Mouse (Mus musculus): ENCODE results near the gene Nphs1. TPM values are rescaled to one million over a fixed set of nuclear protein-coding genes. Genes with fewer than 3 reads are reported as not detected.

Gene Nphs1
- polyA plus RNA-seq, 1 experiment from 2014 or later = 0.10 TPM

DNA sequence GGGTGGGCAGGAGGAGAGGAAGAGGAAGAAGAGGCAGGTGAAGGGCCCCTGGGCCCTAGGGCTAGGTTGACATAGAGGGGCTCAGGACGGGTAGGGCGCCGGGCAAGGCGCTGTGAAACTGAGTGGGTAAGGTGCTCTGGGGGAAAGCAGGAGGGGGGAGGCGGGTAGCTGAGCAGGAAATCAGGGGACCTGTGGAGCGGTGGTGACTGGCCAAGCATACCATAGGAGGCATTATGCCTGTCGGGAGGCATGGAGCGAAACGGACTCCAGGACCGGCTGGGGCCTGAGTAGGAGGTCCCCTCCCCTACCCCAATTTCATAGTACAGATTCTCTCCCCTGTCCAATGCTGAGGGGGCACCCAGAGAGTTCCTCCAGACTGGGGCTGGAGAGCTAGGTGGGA is 64.8 kb downstream of the Nphs1 start:
- no peaks in the 10 kb centered on the region for H3K27me3 ChIP-seq (replicated peaks; ENCODE audit: control insufficient read depth, insufficient read depth, low read length)
- no peak for ATAC-seq
- H3K4me1 ChIP-seq (ENCODE audit: control insufficient read depth, insufficient read depth, low read length) = no peaks in the 10 kb centered on the region
- H3K4me2 ChIP-seq (ENCODE audit: low read length) = no peak overlapping the region
- WGBS = 87% methylated on average over 10 of the region's 10 CpGs
- peaks cover 59% of the 10 kb centered on the region for H3K36me3 ChIP-seq (ENCODE audit: control insufficient read depth, insufficient read depth, low read length)
- no peak overlapping the region for H3K9ac ChIP-seq (ENCODE audit: low read length)
- no peak overlapping the region for H3K4me3 ChIP-seq (ENCODE audit: low read depth, low read length)
- DNase-seq (ENCODE audit: low spot score) = no peak
- H3K27ac ChIP-seq (ENCODE audit: low read depth, low read length) = no peak overlapping the region
- no peaks in the 10 kb centered on the region for H3K9me3 ChIP-seq (replicated peaks; ENCODE audit: control insufficient read depth, low read length)

DNA sequence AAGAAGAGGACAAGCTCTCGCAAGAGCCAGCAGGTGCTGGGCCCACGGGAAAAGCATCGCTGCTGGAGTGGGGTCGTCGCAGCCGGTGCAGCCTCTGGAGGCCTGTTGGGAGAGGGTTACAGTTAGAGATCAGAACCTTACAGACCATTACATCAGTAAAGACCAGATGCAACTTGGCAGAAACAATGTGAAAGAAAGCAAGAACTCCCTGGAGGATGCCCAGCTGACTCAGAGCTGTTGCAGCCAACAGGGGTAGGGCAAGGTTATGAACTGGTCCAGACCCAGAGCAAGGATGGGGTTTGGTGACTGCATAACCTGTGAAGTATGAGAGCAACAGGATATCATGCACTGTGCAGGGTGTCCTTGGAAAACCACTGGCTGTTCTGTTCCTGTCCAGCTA is 66.4 kb downstream of the Nphs1 start:
- 82% methylated on average over 6 of the region's 6 CpGs for WGBS
- H3K36me3 ChIP-seq (ENCODE audit: control insufficient read depth, insufficient read depth, low read length) = peaks cover 76% of the 10 kb centered on the region
- no peaks in the 10 kb centered on the region for H3K27me3 ChIP-seq (replicated peaks; ENCODE audit: control insufficient read depth, insufficient read depth, low read length)
- H3K9ac ChIP-seq (ENCODE audit: low read length) = no peak overlapping the region
- ATAC-seq (no peak), DNase-seq (ENCODE audit: low spot score) (no peak)
- no peaks in the 10 kb centered on the region for H3K4me1 ChIP-seq (ENCODE audit: control insufficient read depth, insufficient read depth, low read length)
- no peak overlapping the region for H3K4me3 ChIP-seq (ENCODE audit: low read depth, low read length)
- no peak overlapping the region for H3K4me2 ChIP-seq (ENCODE audit: low read length)
- no peaks in the 10 kb centered on the region for H3K9me3 ChIP-seq (replicated peaks; ENCODE audit: control insufficient read depth, low read length)
- no peak overlapping the region for H3K27ac ChIP-seq (ENCODE audit: low read depth, low read length)

DNA sequence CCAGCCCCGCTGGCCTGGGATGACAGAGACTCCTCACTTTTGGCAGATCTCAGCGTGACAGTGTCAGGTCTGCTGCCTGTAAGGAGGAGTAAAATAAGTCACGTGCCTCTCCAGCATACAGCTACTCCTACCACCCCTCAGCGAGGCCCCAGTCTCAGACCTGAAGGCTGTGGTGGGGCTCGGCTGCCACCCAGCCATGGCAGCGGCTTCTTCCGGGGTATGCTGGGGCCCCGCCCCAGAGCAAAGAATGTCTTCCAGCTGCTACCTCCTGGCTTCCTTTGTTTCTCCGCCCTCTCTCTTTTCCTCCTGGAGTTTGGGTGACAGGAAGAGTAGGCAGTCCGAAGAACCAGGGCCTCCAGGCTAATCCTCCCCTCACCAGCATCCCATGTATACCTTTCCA is 67.8 kb downstream of the Nphs1 start:
- DNase-seq (ENCODE audit: low spot score) (no peak), ATAC-seq (no peak)
- Histone ChIP-seq H3K4me1 (ENCODE audit: control insufficient read depth, insufficient read depth, low read length) (no peaks in the 10 kb centered on the region), H3K9me3 (replicated peaks; ENCODE audit: control insufficient read depth, low read length) (no peaks in the 10 kb centered on the region), H3K9ac (ENCODE audit: low read length) (no peak overlapping the region), H3K27me3 (replicated peaks; ENCODE audit: control insufficient read depth, insufficient read depth, low read length) (no peaks in the 10 kb centered on the region), H3K4me3 (ENCODE audit: low read depth, low read length) (no peak overlapping the region), H3K4me2 (ENCODE audit: low read length) (no peak overlapping the region), H3K36me3 (ENCODE audit: control insufficient read depth, insufficient read depth, low read length) (peaks cover 90% of the 10 kb centered on the region), H3K27ac (ENCODE audit: low read depth, low read length) (0 out of 2 replicates have a peak overlapping the region, but pooled peaks have one; percentile 0)
- 34% methylated on average over 10 of the region's 10 CpGs for WGBS

DNA sequence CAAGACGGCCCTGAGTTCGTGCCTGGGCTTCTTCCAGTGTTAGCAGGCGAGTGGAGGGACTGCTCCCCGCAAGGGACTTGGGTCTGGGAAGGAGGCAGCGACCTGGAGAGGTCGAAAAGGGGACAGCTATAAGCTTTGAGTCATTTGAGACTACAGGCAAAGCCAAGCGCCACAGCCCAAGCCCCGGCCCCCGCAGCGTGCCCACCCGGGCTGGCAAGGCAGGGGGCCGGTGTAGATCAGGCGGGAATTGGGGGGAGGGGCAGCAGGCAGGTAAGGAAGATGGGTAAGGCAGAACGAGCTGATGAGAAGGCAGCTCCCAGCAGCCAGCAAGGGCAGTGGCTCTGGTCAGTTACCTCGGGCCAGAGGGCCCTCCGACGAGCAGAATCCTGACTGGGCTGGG is 68.3 kb downstream of the Nphs1 start:
- peaks cover 95% of the 10 kb centered on the region for H3K36me3 ChIP-seq (ENCODE audit: control insufficient read depth, insufficient read depth, low read length)
- ATAC-seq (no peak), DNase-seq (ENCODE audit: low spot score) (no peak)
- no peak overlapping the region for H3K4me2 ChIP-seq (ENCODE audit: low read length)
- no peak overlapping the region for H3K27ac ChIP-seq (ENCODE audit: low read depth, low read length)
- no peaks in the 10 kb centered on the region for H3K27me3 ChIP-seq (replicated peaks; ENCODE audit: control insufficient read depth, insufficient read depth, low read length)
- WGBS = 21% methylated on average over 17 of the region's 17 CpGs
- no peaks in the 10 kb centered on the region for H3K4me1 ChIP-seq (ENCODE audit: control insufficient read depth, insufficient read depth, low read length)
- H3K4me3 ChIP-seq (ENCODE audit: low read depth, low read length) = no peak overlapping the region
- no peak overlapping the region for H3K9ac ChIP-seq (ENCODE audit: low read length)
- H3K9me3 ChIP-seq (replicated peaks; ENCODE audit: control insufficient read depth, low read length) = no peaks in the 10 kb centered on the region

DNA sequence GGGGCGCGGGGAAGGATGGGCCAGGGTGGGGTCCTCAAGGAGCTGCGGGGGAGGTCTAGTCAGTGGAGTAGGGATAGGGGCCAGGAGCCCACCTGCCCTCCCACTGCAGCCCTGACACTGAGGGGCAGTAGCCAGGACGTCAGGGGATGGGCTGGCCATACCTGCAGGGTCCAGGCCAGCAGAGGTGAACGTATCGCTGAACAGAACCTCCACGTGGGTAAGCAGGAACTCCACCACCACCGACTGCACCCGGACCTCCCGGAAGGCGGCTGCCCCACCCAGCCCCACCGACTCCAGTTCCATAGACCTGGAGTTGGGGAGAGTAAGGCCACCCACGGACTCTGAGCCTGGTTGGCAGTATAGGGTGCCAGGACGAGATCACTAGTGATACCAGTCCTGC is 68.9 kb downstream of the Nphs1 start:
- no peak overlapping the region for H3K9ac ChIP-seq (ENCODE audit: low read length)
- no peak for ATAC-seq
- H3K4me2 ChIP-seq (ENCODE audit: low read length) = no peak overlapping the region

DNA sequence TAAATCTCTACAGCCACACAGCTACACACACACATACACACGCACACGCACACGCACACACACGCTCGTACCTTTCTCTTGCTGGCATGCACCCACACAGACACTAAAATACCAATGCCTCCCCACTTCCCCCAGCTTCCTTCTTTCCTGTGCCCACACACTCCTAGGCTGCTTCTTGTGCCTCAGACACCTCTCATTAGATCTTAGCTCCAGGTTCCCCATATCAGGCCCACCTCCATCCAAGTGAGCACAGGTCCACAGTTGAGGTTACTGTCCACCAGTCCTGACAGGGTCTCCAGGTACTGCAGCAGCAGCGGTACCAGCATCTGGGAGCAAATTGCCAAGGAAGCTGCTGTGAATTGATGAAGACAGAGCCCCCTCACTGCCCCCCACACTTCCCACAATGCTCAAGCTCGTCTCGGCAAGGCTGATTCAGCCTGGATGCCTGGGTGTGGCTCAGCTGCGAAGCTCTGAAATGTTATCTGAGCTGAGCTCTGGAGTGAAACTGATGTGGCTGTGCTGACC is 73.2 kb downstream of the Nphs1 start:
- Histone ChIP-seq H3K9me3 (replicated peaks; ENCODE audit: control insufficient read depth, low read length) (no peaks in the 10 kb centered on the region), H3K27me3 (replicated peaks; ENCODE audit: control insufficient read depth, insufficient read depth, low read length) (no peaks in the 10 kb centered on the region), H3K4me1 (ENCODE audit: control insufficient read depth, insufficient read depth, low read length) (peaks cover 19% of the 10 kb centered on the region), H3K9ac (ENCODE audit: low read length) (no peak overlapping the region; the same call in 1 of the 2 replicates), H3K4me2 (ENCODE audit: low read length) (peak overlapping the region; percentile 16; the same call in 1 of the 2 replicates), H3K4me3 (ENCODE audit: low read depth, low read length) (0 out of 2 replicates have a peak overlapping the region, but pooled peaks have one; percentile 2), H3K27ac (ENCODE audit: low read depth, low read length) (no peak overlapping the region), H3K36me3 (ENCODE audit: control insufficient read depth, insufficient read depth, low read length) (peaks cover 69% of the 10 kb centered on the region)
- no peak for DNase-seq (ENCODE audit: low spot score)
- 91% methylated on average over 9 of the region's 9 CpGs for WGBS
- no peak for ATAC-seq

More for the DNA sequence above, 68.9 kb downstream of the Nphs1 start:
- Histone ChIP-seq H3K4me3 (ENCODE audit: low read depth, low read length) (no peak overlapping the region), H3K36me3 (ENCODE audit: control insufficient read depth, insufficient read depth, low read length) (peaks cover 100% of the 10 kb centered on the region), H3K9me3 (replicated peaks; ENCODE audit: control insufficient read depth, low read length) (no peaks in the 10 kb centered on the region), H3K4me1 (ENCODE audit: control insufficient read depth, insufficient read depth, low read length) (no peaks in the 10 kb centered on the region), H3K27me3 (replicated peaks; ENCODE audit: control insufficient read depth, insufficient read depth, low read length) (no peaks in the 10 kb centered on the region), H3K27ac (ENCODE audit: low read depth, low read length) (no peak overlapping the region)
- WGBS = 81% methylated on average over 14 of the region's 14 CpGs
- no peak for DNase-seq (ENCODE audit: low spot score)

DNA sequence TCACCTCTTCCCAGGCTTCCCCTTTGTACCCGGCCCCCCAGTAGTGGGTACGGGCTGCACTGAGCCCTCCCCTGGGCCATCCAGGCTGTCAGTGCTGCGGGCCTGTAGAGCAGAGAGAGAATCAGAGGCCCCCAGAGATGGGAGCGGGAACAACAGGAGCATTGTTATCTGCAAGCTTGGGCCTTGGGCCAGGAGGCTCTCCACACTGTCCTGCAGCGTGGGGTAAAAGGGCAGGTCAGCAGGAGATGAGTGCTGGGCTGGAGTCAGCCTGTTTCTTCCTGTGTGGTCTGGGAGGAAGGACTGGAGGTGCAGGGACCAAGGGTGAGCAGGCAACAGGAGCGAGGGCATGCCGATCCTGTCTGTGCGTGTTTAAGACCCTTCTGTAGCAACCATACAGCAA is 74.8 kb downstream of the Nphs1 start:
- Histone ChIP-seq H3K27me3 (replicated peaks; ENCODE audit: control insufficient read depth, insufficient read depth, low read length) (no peaks in the 10 kb centered on the region), H3K27ac (ENCODE audit: low read depth, low read length) (peak overlapping the region; percentile 9; the same call in 1 of the 2 replicates), H3K9me3 (replicated peaks; ENCODE audit: control insufficient read depth, low read length) (no peaks in the 10 kb centered on the region), H3K4me1 (ENCODE audit: control insufficient read depth, insufficient read depth, low read length) (peaks cover 19% of the 10 kb centered on the region), H3K4me2 (ENCODE audit: low read length) (peak overlapping the region; percentile 89), H3K36me3 (ENCODE audit: control insufficient read depth, insufficient read depth, low read length) (peaks cover 53% of the 10 kb centered on the region), H3K4me3 (ENCODE audit: low read depth, low read length) (peak overlapping the region; percentile 83), H3K9ac (ENCODE audit: low read length) (peak overlapping the region; percentile 91)
- 13% methylated on average over 8 of the region's 8 CpGs for WGBS
- DNase-seq (ENCODE audit: low spot score) = peak; percentile 35
- ATAC-seq = no peak

DNA sequence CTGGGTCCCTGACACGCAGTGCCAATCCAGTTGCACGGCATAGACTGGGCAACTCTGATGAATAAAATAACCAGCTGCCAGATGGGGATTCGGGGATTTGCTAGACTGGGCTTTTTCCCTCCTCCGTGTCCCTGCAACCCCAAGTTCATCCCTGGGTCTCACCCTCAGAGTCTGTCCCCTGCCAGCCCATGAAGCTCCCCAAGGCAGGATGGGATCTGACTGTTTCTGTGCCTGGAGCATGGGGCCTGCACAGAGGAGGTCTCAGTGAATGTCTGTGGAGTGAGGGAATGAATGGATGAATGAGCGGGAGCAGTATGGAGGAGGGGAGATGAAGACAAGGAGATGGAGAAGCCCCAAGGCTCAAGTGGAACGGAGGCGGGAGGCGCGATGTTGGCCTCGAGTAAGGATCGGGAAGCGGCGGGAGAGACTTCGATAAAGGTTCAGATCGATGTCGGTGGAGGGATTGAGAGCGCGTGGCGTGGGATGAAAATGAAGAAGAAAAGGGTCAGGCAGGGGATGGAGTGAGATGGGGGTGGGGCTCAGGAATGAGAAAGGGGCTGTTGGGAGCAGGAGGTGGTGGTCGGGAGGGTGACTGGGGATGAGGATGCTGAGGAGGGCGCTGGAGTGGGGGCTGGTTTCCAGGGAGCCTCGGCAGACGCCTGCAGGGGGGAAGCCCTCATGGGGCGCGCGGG is 76.0 kb downstream of the Nphs1 start:
- DNase-seq (ENCODE audit: low spot score) (peak; percentile 44), ATAC-seq (peak; percentile 48)
- WGBS = 2% methylated on average over 26 of the region's 26 CpGs
- H3K27me3 ChIP-seq (replicated peaks; ENCODE audit: control insufficient read depth, insufficient read depth, low read length) = no peaks in the 10 kb centered on the region
- H3K27ac ChIP-seq (ENCODE audit: low read depth, low read length) = peak overlapping the region; percentile 93
- peak overlapping the region; percentile 89 for H3K4me2 ChIP-seq (ENCODE audit: low read length)
- H3K4me1 ChIP-seq (ENCODE audit: control insufficient read depth, insufficient read depth, low read length) = peaks cover 19% of the 10 kb centered on the region
- H3K4me3 ChIP-seq (ENCODE audit: low read depth, low read length) = peak overlapping the region; percentile 83
- H3K9me3 ChIP-seq (replicated peaks; ENCODE audit: control insufficient read depth, low read length) = no peaks in the 10 kb centered on the region
- H3K36me3 ChIP-seq (ENCODE audit: control insufficient read depth, insufficient read depth, low read length) = peaks cover 45% of the 10 kb centered on the region
- H3K9ac ChIP-seq (ENCODE audit: low read length) = peak overlapping the region; percentile 91
